Mouse (Mus musculus) intestine, embryonic 16.5 days (tissue): ENCODE measurements around the gene Kntc1. TPM values are rescaled to one million over a fixed set of nuclear protein-coding genes. Genes with fewer than 3 reads are reported as not detected.

ENCODE experiments used
- polyA plus RNA-seq: library from polyadenylated mRNA; unstranded; fragments of >200 nt; fragmentation: Nextera tagmentation; extraction: Ambion mirVana; gene quantifications from 2 replicates; pipeline ENCODE4 v1.2.1, GENCODE M21; 2015

Kntc1 gene
- polyA plus RNA-seq, 1 experiment from 2014 or later, result 14.6 TPM

Other genes starting within 250 kb of the Kntc1 start
- 0.13 and 0.49 TPM in 2 replicates for gene B3gnt4, start 239.3 kb upstream of the Kntc1 start, polyA plus RNA-seq
- gene Diablo, start 225.5 kb upstream of the Kntc1 start, polyA plus RNA-seq, result 87.7 and 89.7 TPM in 2 replicates
- gene Gm49027, start 224.2 kb upstream of the Kntc1 start, polyA plus RNA-seq, result 10.0 and 11.2 TPM in 2 replicates
- gene Vps33a, start 176.7 kb upstream of the Kntc1 start, polyA plus RNA-seq, result 31.6 and 33.5 TPM in 2 replicates
- gene Clip1, start 65.1 kb upstream of the Kntc1 start, polyA plus RNA-seq, result 20.6 and 23.7 TPM in 2 replicates
- gene Zcchc8, start 28.6 kb upstream of the Kntc1 start, polyA plus RNA-seq, result 50.9 and 54.8 TPM in 2 replicates
- 73.3 and 78.0 TPM in 2 replicates for gene Rsrc2, start 302 bp upstream of the Kntc1 start, polyA plus RNA-seq
- 0.11 TPM in 1 of 2 replicates, not detected in the other for gene Hcar2, start 115.8 kb downstream of the Kntc1 start, polyA plus RNA-seq
- gene Hcar1, start 130.3 kb downstream of the Kntc1 start, polyA plus RNA-seq, result 3.2 and 3.4 TPM in 2 replicates
- gene Denr, start 157.5 kb downstream of the Kntc1 start, polyA plus RNA-seq, result 96.2 and 115 TPM in 2 replicates
- 1.2 and 2.8 TPM in 2 replicates for gene Gm43518, start 177.7 kb downstream of the Kntc1 start, polyA plus RNA-seq
- 5.1 and 5.2 TPM in 2 replicates for gene Ccdc62, start 181.0 kb downstream of the Kntc1 start, polyA plus RNA-seq
- gene Hip1r, start 223.9 kb downstream of the Kntc1 start, polyA plus RNA-seq, result 33.8 and 34.8 TPM in 2 replicates